Mouse (Mus musculus) forebrain, embryonic 12.5 days (tissue): ENCODE data around the gene Myo6. TPM values are rescaled to one million over a fixed set of nuclear protein-coding genes. Genes with fewer than 3 reads are reported as not detected.
A peak's percentile ranks its signal among the peaks of the same experiment; 100 is the strongest.

Experiments
- ATAC-seq: fragments of 200-750 bp; cut with Nextera tagmentation; 2 replicates; pipeline ENCODE4 v1.8.0; 2017; ENCODE audit warnings: moderate TSS enrichment; ENCODE audit not compliant: low FRiP score
- H3K27ac ChIP-seq: fragments of 300-500 bp; sonication (generic); 2 replicates; pipeline ENCODE4 v1.5.1; 2016; ENCODE audit warnings: mild to moderate bottlenecking
- H3K27me3 ChIP-seq: fragments of 300-500 bp; sonication (generic); 2 replicates; pipeline ENCODE4 v1.6.1; 2016; ENCODE audit warnings: mild to moderate bottlenecking
- H3K36me3 ChIP-seq: fragments of 300-500 bp; sonication (generic); replicated peaks from 2 replicates; pipeline ENCODE4 v1.6.1; 2016; ENCODE audit warnings: mild to moderate bottlenecking
- H3K4me1 ChIP-seq: fragments of 300-500 bp; sonication (generic); 2 replicates; pipeline ENCODE4 v1.6.1; 2016
- H3K4me2 ChIP-seq: fragments of 300-500 bp; sonication (generic); 2 replicates; pipeline ENCODE4 v1.6.1; 2016; ENCODE audit warnings: mild to moderate bottlenecking, moderate library complexity
- H3K4me3 ChIP-seq: fragments of 300-500 bp; sonication (generic); replicated peaks from 2 replicates; pipeline ENCODE4 v1.5.1; 2016; ENCODE audit warnings: mild to moderate bottlenecking
- H3K9ac ChIP-seq: fragments of 300-500 bp; sonication (generic); 2 replicates; pipeline ENCODE4 v1.6.1; 2016; ENCODE audit warnings: mild to moderate bottlenecking
- H3K9me3 ChIP-seq: fragments of 300-500 bp; sonication (generic); 2 replicates; pipeline ENCODE4 v1.6.1; 2016
- WGBS: fragments of 180-500 bp; shearing (Covaris S2); methylation state at CpG from one replicate; pipeline ENCODE4 v1.1.7; 2016; 5-methylcytosine and 5-hydroxymethylcytosine counted together
- polyA plus RNA-seq: library from polyadenylated mRNA; unstranded; fragments of >200 nt; fragmentation: Nextera tagmentation; extraction: Ambion mirVana; gene quantifications from 2 replicates; pipeline ENCODE4 v1.2.1, GENCODE M21; 2016

Gene Myo6
- polyA plus RNA-seq, 1 experiment from 2014 or later, result 15.1 TPM

DNA sequence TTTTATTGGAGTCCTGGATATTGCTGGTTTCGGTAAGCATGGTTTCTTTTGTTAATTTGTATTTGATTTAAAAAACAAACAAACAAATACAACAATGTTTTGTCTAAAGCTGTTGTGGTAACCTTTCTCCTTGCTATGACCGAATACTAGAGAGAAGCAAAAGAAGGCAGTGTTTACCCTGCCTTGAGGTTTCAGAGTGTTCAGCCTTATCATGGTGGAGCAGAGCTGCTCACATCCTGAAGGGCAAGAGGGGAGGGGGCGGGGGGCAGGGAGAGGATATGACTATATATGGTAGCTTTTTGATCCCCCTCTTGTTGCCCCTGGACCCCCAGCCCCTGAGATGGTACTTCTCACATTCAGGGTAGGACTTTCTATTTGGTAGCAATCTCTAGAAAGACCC is 96.1 kb downstream of the Myo6 start:
- ATAC-seq, result no peak
- H3K27ac ChIP-seq, result no peak overlapping the region
- H3K4me1 ChIP-seq, result no peaks in the 10 kb centered on the region
- no peak overlapping the region for H3K9ac ChIP-seq
- H3K36me3 ChIP-seq, result no peaks in the 10 kb centered on the region
- no peak overlapping the region for H3K4me3 ChIP-seq
- H3K9me3 ChIP-seq, result no peaks in the 10 kb centered on the region
- H3K27me3 ChIP-seq, result no peaks in the 10 kb centered on the region
- H3K4me2 ChIP-seq, result no peak overlapping the region
- 89% methylated on average over 3 of the region's 3 CpGs for WGBS

DNA sequence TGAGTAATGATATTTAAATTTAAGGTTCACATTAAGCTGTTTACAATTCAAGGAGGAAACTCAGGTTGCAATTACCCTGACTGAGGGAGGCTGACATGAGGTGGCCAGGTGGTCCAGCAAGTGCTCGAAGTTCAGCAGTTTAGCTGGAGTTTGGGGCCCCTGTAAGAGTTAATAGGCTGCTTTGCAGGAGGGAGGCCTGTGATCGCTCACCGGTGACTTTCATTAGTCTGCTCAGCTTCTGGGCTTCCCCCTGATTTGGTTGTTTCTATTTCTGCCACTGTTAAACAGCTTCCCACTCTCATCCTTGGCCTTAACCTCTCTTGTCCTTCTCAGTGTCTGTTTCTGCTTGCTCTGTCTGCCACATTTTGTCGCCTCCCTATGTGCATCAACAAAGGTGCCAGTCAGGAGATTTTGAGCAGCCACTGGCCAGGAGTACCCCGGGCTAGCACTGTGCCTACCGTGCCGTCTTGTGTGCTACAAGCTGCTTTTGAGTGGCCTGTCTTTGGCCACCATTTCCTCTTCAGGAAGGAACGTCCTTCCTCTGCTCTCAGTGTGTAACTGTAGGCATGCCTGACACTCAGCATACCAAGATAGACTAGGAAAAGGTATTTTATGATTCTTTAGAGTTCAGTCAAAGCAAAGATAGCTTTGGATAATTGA is 97.7 kb downstream of the Myo6 start:
- Histone ChIP-seq H3K4me2 (no peak overlapping the region), H3K36me3 (no peaks in the 10 kb centered on the region), H3K27ac (no peak overlapping the region), H3K9ac (no peak overlapping the region), H3K4me1 (no peaks in the 10 kb centered on the region), H3K27me3 (no peaks in the 10 kb centered on the region), H3K4me3 (no peak overlapping the region), H3K9me3 (no peaks in the 10 kb centered on the region)
- WGBS, result 55% methylated on average over 8 of the region's 8 CpGs
- ATAC-seq, result no peak

DNA sequence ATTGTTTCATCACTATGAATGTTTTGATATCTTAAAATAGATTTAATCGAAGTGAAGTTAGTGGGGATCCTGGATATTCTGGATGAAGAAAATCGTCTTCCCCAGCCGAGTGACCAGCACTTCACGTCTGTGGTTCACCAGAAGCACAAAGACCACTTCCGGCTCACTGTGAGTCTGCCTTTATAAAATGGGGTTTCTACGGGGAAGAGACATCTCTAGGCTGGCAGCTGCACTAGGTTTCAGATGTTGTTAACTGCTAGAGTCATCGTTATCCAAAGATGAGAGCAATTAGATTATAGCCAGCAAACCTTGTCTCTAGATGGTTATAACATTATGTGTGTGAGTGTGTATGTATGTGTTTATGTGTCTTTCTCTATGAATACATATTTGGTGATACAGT is 101.3 kb downstream of the Myo6 start:
- WGBS, result 86% methylated on average over 7 of the region's 7 CpGs

GRCm38 (mm10) chr9:80266507-80266906 is 101.7 kb downstream of the Myo6 start:
- H3K9me3 ChIP-seq, result no peaks in the 10 kb centered on the region
- WGBS, result 88% methylated on average over 7 of the region's 7 CpGs
- peaks cover 4% of the 10 kb centered on the region; the same call in 1 of the 2 replicates for H3K27me3 ChIP-seq
- no peaks in the 10 kb centered on the region for H3K4me1 ChIP-seq
- no peak overlapping the region for H3K4me2 ChIP-seq
- H3K9ac ChIP-seq, result no peak overlapping the region
- no peaks in the 10 kb centered on the region for H3K36me3 ChIP-seq
- H3K4me3 ChIP-seq, result no peak overlapping the region
- ATAC-seq, result no peak
- H3K27ac ChIP-seq, result no peak overlapping the region

More for the DNA sequence above, 101.3 kb downstream of the Myo6 start:
- no peak overlapping the region for H3K4me2 ChIP-seq
- no peak overlapping the region for H3K4me3 ChIP-seq
- no peak overlapping the region for H3K9ac ChIP-seq
- no peaks in the 10 kb centered on the region for H3K4me1 ChIP-seq
- H3K27me3 ChIP-seq, result peaks cover 4% of the 10 kb centered on the region; the same call in 1 of the 2 replicates
- H3K36me3 ChIP-seq, result no peaks in the 10 kb centered on the region
- no peak overlapping the region for H3K27ac ChIP-seq
- ATAC-seq, result no peak
- H3K9me3 ChIP-seq, result no peaks in the 10 kb centered on the region

DNA sequence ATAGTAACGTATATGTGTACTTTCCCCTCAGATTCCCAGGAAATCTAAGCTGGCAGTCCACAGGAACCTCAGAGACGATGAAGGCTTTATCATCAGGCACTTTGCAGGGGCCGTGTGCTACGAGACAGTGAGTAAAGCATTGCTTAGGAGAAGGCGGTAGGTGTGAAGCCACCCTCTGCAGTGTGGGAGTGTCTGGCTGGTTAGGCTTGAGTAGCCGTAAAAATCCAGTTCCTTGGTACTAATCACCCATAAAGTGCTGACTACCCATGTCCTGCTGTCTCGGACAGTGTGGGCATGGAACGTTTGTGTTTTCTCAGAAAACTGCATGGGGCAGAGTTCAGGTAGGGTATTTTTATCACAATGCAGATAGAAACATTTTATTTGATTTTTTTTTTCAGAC is 104.8 kb downstream of the Myo6 start:
- peaks cover 4% of the 10 kb centered on the region; the same call in 1 of the 2 replicates for H3K27me3 ChIP-seq
- WGBS, result 89% methylated on average over 8 of the region's 8 CpGs
- ATAC-seq, result no peak
- H3K4me1 ChIP-seq, result peaks cover 6% of the 10 kb centered on the region; the same call in 1 of the 2 replicates
- H3K9ac ChIP-seq, result no peak overlapping the region
- no peak overlapping the region for H3K4me2 ChIP-seq
- H3K27ac ChIP-seq, result no peak overlapping the region
- no peaks in the 10 kb centered on the region for H3K36me3 ChIP-seq
- no peaks in the 10 kb centered on the region for H3K9me3 ChIP-seq
- H3K4me3 ChIP-seq, result no peak overlapping the region

DNA sequence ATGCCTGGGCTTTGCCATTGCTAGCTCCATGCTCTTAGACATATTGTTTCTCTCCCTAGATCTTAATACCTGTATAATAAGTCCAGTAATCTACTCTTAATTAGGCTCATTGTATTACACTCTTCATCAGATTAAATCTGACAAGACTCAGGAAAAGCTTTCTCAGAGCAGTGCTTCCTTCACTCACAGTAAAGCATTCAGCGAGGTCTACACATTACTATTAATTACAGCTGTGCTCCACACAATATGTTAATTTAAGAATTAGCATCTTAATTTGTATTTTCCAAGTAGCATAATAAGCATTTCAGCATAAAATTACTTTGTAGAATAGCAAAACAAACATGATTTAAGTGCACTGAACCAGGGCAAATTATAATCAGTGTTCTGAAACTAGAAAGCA is 108.1 kb downstream of the Myo6 start:
- no peak overlapping the region for H3K27ac ChIP-seq
- peaks cover 6% of the 10 kb centered on the region; the same call in 1 of the 2 replicates for H3K4me1 ChIP-seq
- no peaks in the 10 kb centered on the region for H3K36me3 ChIP-seq
- 21% methylated on average over 1 of the region's 1 CpGs for WGBS
- H3K9ac ChIP-seq, result no peak overlapping the region
- H3K4me2 ChIP-seq, result no peak overlapping the region
- no peak overlapping the region for H3K4me3 ChIP-seq
- H3K9me3 ChIP-seq, result no peaks in the 10 kb centered on the region
- ATAC-seq, result peak; percentile 52; the same call in 1 of the 2 replicates
- H3K27me3 ChIP-seq, result peaks cover 12% of the 10 kb centered on the region; the same call in 1 of the 2 replicates

GRCm38 (mm10) chr9:80275053-80275771 is 110.4 kb downstream of the Myo6 start:
- 92% methylated on average over 8 of the region's 8 CpGs for WGBS
- Histone ChIP-seq H3K4me1 (peaks cover 6% of the 10 kb centered on the region; the same call in 1 of the 2 replicates), H3K4me2 (no peak overlapping the region), H3K9me3 (no peaks in the 10 kb centered on the region), H3K9ac (no peak overlapping the region), H3K4me3 (no peak overlapping the region), H3K27ac (no peak overlapping the region), H3K27me3 (peaks cover 13% of the 10 kb centered on the region; the same call in 1 of the 2 replicates), H3K36me3 (no peaks in the 10 kb centered on the region)
- ATAC-seq, result no peak

DNA sequence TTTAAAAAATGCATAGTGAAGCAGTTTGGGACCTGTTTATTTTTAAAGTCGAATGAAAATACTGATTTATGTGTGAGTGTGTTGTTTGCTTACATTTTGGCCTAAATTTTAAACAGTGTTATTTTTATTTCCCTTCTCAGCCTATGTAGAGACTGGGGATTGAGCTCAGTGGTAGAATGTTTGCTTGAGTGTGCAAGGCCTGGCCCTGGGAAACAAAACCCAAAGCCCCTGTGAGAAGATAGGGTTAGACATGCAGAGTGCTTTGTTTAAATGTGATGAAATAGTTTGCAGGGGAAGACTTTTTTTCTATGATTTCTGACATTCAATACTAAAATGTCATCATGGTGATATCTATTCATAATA is 110.9 kb downstream of the Myo6 start:
- H3K27me3 ChIP-seq, result 0 out of 2 replicates have a peak, but pooled peaks cover 9% of the 10 kb centered on the region
- no peak for ATAC-seq
- WGBS, result 88% methylated on average over 1 of the region's 1 CpGs
- H3K4me1 ChIP-seq, result peaks cover 6% of the 10 kb centered on the region; the same call in 1 of the 2 replicates
- no peaks in the 10 kb centered on the region for H3K36me3 ChIP-seq
- H3K4me3 ChIP-seq, result no peak overlapping the region
- H3K27ac ChIP-seq, result no peak overlapping the region
- no peak overlapping the region for H3K9ac ChIP-seq
- H3K4me2 ChIP-seq, result no peak overlapping the region
- H3K9me3 ChIP-seq, result no peaks in the 10 kb centered on the region

- Histone ChIP-seq H3K9me3 (no peaks in the 10 kb centered on the region), H3K4me3 (no peak overlapping the region), H3K36me3 (no peaks in the 10 kb centered on the region), H3K4me1 (peaks cover 6% of the 10 kb centered on the region; the same call in 1 of the 2 replicates), H3K4me2 (no peak overlapping the region), H3K27ac (no peak overlapping the region), H3K27me3 (0 out of 2 replicates have a peak, but pooled peaks cover 9% of the 10 kb centered on the region), H3K9ac (no peak overlapping the region)
- peak; percentile 39; the same call in 1 of the 2 replicates for ATAC-seq
- 51% methylated on average over 2 of the region's 2 CpGs for WGBS
Measured at GRCm38 (mm10) chr9:80277157-80277556, 112.3 kb downstream of the Myo6 start.

DNA sequence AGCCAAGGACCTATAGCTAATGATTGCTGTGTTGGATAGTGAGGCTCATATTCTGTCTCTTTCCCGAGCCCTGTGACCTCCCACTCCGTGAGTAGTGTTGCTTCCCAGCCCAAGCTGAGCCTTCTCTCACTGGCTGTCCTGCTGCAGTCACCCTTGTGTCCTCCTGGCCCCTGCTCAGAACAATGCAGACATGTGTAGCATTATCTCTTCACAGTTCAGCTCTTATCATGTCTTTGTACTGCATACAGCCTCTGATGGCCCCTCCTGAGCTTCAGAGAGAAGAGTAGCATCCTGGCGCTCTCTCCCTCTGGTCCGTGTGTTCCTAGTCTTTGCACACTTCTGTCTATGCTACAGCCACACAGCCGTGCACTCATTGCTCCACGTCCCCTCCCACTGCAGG is 112.9 kb downstream of the Myo6 start:
- Histone ChIP-seq H3K4me2 (no peak overlapping the region), H3K36me3 (no peaks in the 10 kb centered on the region), H3K9me3 (no peaks in the 10 kb centered on the region), H3K4me3 (no peak overlapping the region), H3K4me1 (no peaks in the 10 kb centered on the region), H3K9ac (no peak overlapping the region), H3K27me3 (0 out of 2 replicates have a peak, but pooled peaks cover 9% of the 10 kb centered on the region), H3K27ac (no peak overlapping the region)
- WGBS, result 84% methylated on average over 6 of the region's 6 CpGs
- ATAC-seq, result no peak

DNA sequence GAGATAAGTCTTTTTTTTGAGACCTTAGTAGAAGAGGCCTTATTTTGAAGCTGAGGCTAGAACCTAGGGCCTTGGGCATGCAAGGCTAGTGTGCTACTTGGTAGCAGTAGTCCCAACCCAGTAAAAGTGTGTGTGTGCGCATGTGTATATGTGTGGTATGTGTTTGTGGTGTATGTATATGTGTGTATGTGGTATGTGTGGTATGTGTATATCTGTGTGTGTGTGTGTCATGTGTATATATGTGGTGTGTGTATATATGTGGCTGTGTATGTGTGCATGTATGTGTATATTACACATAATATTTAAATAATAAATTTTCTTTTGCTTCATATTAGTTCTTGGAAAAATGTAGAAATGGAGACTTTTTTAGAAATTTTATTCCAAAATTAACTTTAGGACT is 115.9 kb downstream of the Myo6 start:
- H3K27me3 ChIP-seq, result 0 out of 2 replicates have a peak, but pooled peaks cover 9% of the 10 kb centered on the region
- no peak overlapping the region for H3K27ac ChIP-seq
- no peaks in the 10 kb centered on the region for H3K9me3 ChIP-seq
- no peak overlapping the region for H3K9ac ChIP-seq
- whole genome bisulfite sequencing, result 98% methylated on average over 1 of the region's 1 CpGs
- no peak overlapping the region for H3K4me2 ChIP-seq
- no peak overlapping the region for H3K4me3 ChIP-seq
- H3K36me3 ChIP-seq, result no peaks in the 10 kb centered on the region
- no peak for ATAC-seq
- no peaks in the 10 kb centered on the region for H3K4me1 ChIP-seq

- Histone ChIP-seq H3K4me3 (no peak overlapping the region), H3K9me3 (no peaks in the 10 kb centered on the region), H3K4me1 (no peaks in the 10 kb centered on the region), H3K27ac (no peak overlapping the region), H3K36me3 (no peaks in the 10 kb centered on the region), H3K4me2 (no peak overlapping the region), H3K9ac (no peak overlapping the region), H3K27me3 (0 out of 2 replicates have a peak, but pooled peaks cover 4% of the 10 kb centered on the region)
- 91% methylated on average over 3 of the region's 3 CpGs for WGBS
- no peak for ATAC-seq
Measured at GRCm38 (mm10) chr9:80282426-80282825, 117.6 kb downstream of the Myo6 start.
